Mouse (Mus musculus): ENCODE measurements around the gene Nptxr. TPM values are rescaled to one million over a fixed set of nuclear protein-coding genes. Genes with fewer than 3 reads are reported as not detected.

Nptxr gene
- total RNA-seq (2023): 0.28 TPM

DNA sequence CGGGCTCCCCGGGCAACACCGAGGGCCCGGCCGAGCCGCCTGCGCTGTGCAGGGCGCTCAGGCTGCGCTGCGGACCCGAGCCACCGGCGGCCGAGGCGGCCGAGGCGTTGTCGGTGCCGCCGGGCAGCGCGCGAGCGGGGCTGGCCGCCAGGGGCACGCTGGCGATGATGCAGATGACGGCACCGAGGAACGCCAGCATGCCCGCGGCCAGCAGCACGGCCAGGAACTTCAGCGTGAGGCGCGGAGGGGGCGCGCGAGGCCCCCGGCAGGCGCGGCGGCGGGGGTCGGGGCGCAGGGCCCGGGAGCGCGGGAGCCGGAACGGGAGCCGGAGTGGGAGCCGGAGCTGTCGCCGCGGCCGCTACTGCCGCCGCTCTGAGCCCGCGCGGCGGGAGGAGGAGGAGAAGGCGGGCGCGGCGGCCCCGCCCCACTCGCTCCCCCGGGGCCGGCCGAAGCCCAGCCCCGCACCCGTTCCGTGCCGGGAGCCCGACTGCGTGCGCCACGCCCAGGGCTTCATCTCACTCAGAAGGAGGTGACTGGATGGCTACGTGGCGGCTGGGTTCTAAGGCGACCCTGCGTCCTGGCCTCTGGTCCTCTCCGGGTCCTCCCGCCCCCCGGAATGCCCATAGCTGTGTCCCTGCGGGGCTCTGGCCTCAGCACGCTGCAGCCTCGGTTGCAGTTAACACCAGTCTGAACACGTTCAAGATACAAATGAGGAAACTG lies at the start of gene Nptxr:
Gene Nptxr, minus strand, starts transcription at position 415 of the 720 bp plus-strand sequence.

DNA sequence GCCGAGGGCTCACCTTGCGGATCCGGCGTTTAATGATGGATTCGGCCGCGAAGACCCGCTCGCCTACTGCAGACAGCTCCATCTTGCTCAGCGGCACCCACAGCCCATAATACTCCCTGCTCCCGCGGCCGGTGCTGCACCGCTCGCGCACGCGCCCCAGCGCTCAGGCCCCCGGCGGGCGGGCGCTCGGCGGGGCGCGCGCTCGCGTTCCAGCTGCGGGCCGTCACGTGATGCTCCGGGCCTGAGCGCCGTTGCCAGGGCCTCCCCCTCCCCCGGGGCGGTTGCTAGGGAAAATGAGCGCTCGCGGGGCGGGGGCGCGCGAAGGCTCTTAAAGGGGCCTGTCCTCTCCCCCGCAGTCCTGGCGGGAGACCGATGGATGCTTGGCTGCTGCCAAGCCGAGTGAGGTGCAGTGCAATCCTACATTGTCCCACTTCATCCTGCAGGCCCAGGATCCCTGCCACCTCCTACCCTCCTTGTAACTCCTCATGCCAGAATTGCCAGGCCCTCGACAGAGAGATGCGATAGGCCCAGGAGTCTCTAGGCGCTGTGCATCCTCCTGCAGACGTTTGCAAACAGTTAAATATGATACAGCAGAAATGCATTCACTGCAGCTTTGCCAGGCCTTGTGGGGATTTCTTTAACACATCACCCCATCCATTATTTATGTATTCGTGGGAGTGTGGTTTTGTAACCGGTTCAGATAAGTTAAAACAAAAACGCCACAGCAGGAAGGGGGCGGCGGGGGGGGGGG lies 29.7 kb upstream of the Nptxr start, which contains the start of the genes Npcd and Cbx6:
Gene Npcd, minus strand, starts transcription at position 108 of the 751 bp plus-strand sequence.
Gene Cbx6, minus strand, starts transcription at position 559 of the 751 bp plus-strand sequence.

DNA sequence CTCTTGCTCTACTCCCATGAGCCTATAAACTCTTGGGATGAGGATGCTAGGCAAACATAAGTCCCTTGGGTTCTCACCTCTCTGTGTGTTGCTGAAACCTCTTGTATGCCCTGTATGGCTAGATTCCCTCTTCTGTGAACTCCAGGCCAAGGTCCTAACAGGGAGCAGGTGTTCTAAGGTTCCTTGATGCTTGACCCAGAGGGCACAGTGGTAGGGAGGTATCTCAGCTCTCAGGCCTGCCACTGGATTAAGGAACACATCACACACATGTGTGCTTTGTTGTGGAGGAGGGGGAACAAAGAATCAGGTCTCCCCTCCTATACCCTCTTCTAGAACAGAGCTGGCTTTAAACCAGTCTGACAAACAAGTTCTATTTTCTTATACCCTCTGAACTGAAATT lies 26.8 kb downstream of the Nptxr start, which contains the start of gene Dnal4:
Gene Dnal4, minus strand, starts transcription at position 101 of the 400 bp plus-strand sequence.

DNA sequence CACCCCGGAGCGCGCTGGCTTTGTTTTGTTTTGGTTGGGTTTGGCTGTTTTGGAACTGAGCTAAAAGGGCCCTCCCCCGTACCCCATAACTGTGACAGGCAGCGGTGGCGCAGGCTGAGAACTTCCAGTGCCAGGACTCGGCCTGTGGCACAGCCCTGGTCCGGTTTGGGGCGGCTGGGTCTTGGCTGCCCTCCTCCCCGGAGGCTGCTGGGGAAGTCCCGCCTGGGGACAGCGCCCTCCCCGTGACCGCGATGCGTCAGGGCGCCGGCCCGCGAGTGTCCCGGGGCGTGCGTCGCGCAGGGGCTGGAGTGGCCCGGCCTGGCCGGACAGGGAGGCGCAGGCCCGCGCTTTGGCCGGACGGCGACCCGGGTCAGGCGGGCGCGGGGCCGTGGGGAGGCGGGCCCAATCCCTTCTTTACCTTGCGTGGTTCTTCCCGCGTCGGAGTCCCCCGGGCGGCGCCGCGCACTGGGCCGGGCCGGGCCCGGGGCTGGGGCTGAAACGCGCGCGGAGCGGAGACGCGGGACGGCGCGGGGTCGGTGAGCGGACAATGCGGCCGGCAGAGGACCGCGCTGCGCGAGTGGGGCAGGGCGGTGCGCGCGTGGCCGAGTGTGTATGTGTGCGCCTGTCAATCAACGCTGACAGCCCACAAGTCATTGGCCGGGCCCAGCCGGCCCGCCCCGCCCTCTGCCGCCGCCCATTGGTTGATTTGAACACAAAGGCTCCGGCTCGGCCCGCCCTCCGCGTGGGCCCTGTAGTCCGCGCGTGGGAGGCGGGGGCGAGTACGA lies 62.5 kb downstream of the Nptxr start, which contains the start of gene Sun2:
Gene Sun2, minus strand, starts transcription at position 616 of the 785 bp plus-strand sequence.

Other genes starting within 250 kb of the Nptxr start
- gene Dmc1, start 199.7 kb downstream of the Nptxr start, total RNA-seq (2023): not detected
- gene Fam227a, start 145.8 kb downstream of the Nptxr start, total RNA-seq (2023): 0.73 TPM
- gene Cby1, start 145.6 kb downstream of the Nptxr start, total RNA-seq (2023): 4.9 TPM
- 97.0 TPM for gene Tomm22, start 133.9 kb downstream of the Nptxr start, total RNA-seq (2023)
- 16.7 TPM for gene Josd1, start 116.8 kb downstream of the Nptxr start, total RNA-seq (2023)
- gene Gtpbp1, start 113.9 kb downstream of the Nptxr start, total RNA-seq (2023): 138 TPM
- 444 TPM for gene Sun2, start 62.2 kb downstream of the Nptxr start, total RNA-seq (2023)
- 5.3 TPM for gene Dnal4, start 26.9 kb downstream of the Nptxr start, total RNA-seq (2023)
- not detected for gene Npcd, start 29.5 kb upstream of the Nptxr start, total RNA-seq (2023)
- 12.6 TPM for gene Cbx6, start 29.9 kb upstream of the Nptxr start, total RNA-seq (2023)
- gene Apobec3, start 86.9 kb upstream of the Nptxr start, total RNA-seq (2023): 108 TPM
- gene Cbx7, start 166.4 kb upstream of the Nptxr start, total RNA-seq (2023): 103 TPM
- 0.80 TPM for gene Pdgfb, start 210.2 kb upstream of the Nptxr start, total RNA-seq (2023)

Measured in CD8-positive naive resting alpha-beta T cell, adult 57 days (primary cell).